Mouse (Mus musculus) right cerebral cortex, postnatal 4 days (tissue): Measurements from ENCODE around the gene Rab5c.
A peak's percentile ranks its signal among the peaks of the same experiment; 100 is the strongest.

Experiments used
- DNase-seq: peaks from one replicate; pipeline ENCODE4 v3.0.0-alpha.2; 2022

Rab5c gene

DNA sequence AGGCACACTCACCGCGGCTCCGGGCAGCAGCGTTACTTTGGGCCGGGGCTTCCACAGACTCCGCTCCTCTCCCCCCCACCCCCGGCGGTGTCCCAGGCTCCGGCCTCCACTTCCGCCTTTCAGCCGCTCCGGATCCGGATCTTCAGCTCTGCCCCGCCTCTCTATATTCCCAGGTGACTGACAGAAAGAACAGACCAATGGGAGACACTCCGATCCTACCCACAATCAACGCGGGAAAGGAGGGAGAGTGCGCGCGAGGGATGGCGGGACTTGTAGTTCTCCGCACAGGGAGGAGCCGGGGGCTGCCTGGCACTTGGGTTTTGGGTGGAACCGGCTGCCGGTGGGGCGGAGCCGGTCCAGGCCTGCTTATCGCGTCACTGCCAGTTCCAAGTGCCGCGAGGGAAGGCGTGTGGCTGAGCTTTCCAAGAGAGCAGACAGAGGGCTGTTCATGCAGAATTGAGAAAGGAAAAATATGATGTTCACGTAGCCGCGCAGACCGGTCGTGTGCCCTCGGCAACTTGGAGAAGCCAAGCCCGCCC, at the start of gene Rab5c:
TSS of gene Rab5c (minus strand) at position 150 of the 539 bp plus-strand sequence.
- DNase-seq: peak; percentile 96

DNA sequence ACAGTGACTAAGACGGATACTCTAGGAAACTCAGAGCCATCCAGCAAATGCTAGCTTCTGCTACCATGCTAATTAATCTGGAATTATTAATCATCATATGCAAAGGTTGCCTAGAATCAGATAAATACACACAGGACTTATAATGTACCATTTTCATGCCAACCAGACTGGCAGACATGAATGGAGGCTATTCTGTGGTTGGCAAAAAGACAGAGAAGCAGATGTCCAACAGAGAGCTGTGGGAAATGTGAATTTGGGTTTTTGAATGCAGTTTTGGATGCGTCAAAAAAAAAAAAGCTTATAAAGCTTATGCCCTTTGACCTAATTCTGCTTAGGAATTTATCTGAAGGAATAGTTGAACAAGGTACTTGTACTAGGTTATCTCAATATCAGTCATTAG, 47.8 kb upstream of the Rab5c start:
- no peak for DNase-seq

DNA sequence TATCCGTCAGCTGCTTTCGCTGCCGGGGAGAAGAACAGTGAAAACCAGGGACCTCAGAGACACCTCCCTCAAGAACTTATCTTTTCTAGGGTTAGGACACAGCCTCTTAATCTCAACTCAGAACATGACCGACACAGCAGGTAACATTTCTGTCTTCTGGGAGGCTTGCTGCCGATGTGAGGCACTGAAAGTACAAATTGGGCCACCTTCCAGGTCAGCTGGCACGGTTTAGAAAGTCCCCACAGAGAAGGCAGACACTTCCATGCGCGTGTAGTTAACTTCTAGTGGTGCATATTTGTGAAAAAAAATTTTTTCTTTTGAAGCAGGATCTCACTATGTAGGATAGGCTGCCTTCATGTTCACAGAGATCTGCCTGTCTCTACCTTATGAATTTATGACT, 46.3 kb upstream of the Rab5c start:
- no peak for DNase-seq

DNA sequence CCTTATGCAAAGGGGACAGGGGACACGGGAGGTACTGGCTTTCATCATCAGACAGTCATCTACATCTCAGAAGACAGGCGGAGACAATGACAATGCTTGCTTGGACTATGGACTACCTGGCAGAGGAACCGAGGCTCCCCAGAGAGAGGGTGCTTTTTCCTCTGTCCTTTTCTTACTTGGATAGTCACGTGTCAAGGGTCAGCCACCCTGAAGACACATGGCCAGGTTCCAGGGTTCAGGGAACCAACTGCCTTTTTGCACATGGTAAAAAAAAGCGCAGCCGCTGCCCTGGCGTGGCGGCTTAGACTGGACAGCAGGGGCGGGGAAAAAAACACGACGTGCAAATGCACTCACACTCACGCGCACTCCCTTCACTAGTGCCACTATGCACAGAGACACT, 44.6 kb upstream of the Rab5c start:
- DNase-seq: no peak

DNA sequence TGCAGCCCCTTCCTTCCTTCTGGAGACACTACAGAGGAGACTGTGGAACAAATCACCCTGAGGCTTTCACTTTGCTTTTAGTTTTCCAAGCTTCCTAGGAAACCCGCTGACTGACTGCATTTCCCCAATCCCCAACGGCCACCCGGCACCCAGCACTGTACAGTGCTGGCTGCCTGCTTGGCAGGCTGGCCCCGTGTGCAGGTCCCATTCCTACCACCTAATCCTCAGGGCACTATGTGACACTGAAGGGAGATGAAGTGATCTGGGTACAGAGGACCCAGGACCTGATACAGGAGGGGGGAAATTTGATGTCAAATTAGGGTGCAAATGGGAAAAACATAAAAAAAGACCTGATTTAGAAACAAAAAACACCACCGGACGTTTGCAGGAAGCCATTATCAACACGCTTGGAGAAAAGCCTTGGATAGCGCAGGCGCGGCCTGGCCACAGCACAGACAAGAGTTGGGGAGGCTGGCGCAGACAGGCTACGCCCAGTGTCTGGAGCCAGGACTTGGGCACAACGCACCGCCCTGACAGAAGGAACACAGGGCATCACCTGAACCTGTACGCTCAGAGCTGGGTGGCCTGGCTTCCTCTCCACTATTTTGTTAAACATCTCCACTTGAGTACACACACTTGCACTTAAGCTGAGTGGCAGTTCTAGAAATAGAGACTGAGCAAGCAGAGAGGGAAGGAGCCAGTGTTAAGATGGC, 43.9 kb upstream of the Rab5c start:
- no peak for DNase-seq

DNA sequence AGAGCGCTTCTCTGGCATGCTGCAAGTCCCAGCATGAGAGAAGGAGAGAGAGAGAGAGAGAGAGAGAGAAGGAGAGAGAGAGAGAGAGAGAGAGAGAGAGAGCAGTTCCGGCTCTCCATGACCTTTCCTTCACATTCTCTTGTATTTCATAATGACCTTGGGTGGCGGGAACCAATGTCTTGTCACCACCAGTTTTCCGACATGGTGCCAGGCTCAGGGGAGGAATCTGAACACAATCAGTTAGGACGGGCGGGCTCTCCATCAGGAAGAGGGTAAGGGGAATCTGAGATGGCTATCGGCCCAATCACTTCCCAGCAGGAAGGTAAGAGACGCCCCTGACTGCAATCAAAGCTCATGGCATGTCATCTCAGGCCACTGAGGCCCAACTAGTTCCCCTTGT, 42.2 kb upstream of the Rab5c start:
- DNase-seq: no peak

DNA sequence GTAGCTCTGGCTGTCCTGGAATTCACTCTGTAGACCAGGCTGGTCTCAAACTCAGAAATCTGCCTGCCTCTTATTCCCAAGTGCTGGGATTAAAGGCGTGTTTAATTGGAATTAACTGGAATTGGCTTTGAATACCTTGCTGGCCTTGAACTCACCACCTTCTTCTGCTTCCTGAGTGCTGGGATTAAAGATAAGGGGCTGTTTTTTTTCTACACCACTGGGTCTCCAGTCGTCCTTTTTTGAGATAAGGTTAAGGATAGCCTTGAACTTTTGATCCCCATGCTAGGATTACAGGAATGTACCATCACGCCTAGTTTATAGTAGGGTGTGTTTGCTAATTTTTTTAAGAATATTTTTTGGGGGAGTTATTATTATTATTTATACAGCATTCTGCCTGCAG, 40.1 kb upstream of the Rab5c start:
- DNase-seq: no peak

DNA sequence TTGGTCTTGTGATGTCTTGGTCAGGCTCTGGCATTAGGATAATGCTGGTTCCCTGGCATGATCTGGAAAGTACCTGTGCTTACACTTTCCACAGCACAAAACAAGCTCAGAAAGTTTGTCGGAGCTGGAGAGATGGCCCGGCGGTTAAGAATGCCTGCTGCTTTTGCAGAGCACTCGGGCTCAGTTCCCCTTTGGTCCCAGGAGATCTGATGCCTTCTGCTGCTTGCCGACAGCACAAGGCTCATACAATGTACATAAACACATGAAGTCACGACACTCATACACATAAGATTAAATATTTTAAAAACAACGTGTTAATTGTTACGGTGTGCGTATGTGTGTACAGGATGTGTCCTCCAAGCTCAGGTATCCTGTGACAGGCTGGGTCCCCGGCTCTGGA, 37.9 kb upstream of the Rab5c start:
- no peak for DNase-seq

DNA sequence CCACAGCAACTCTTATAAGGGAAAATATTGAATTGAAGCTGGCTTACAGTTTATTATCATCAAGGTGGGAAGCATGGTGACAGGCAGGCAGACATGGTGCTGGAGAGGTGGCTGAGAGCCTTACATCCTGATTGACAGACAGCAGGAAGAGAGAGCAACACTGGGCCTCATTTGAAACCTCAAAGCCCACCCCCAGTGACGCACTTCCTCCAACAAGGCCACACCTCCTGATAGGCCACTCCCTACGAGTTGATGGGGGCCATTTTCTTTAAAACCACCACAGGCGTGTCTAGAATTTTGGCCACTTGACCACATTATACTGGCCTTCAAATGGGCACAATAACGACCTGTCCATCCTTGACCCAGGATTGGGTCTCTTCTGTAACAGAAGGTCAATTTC, 36.2 kb upstream of the Rab5c start:
- DNase-seq: no peak

DNA sequence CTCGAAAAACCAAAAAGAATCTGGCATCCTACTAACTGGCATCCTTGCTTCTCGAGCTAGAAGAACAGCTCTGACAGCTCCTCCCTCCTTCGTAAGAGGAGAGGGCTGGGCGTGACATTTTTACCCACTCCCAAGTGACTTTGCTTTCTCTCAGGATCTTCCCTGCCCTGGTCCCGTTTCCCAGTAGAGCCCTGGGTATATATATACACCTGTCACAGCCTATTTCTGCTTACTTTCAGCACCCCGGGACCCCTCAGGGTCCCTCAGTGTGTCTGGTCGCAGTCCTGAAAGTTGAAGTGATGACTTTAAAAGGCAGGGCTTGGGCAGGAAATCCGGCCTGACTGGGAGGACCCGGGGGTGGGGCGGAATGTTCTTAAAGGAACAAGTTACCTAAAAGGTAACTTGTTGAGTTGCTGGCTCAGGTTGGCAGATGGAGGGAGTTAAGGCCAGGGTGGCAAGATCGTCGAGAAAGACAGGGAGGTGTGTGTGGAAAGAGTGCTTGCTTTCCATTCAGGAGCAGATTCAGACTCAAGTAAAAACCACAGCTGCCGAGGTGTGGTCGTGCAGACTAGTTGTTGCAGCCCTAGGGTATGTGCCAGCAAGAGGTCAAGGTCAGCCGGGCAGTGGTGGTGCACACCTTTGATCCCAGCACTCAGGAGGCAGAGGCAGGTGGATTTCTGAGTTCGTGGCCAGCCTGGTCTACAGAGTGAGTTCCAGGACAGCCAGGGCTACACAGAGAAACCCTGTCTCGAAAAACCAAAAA, 32.8 kb upstream of the Rab5c start, which contains the start of gene Ghdc:
TSS of gene Ghdc (minus strand) at position 312 of the 763 bp plus-strand sequence.
- DNase-seq: peak; percentile 65

DNA sequence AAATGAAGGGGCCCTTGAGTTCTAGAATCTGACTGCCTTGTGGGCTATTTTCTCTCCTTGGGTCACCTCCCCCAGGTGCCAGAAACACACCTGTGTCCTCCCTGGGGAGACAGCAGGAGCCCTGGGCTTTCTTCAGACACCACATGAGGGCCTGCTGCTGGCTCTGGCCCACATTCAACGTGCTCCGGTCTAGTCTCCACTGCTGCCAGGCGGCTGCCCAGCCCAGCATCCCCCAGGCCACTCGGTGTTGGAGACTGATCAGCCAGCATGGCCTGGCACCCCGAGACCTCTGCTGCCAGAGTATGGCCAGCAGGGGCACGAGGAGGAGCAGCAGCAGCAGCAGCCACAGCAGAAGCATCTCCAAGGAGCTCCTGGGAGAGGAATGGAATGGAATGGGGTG, 32.0 kb upstream of the Rab5c start:
- no peak for DNase-seq

DNA sequence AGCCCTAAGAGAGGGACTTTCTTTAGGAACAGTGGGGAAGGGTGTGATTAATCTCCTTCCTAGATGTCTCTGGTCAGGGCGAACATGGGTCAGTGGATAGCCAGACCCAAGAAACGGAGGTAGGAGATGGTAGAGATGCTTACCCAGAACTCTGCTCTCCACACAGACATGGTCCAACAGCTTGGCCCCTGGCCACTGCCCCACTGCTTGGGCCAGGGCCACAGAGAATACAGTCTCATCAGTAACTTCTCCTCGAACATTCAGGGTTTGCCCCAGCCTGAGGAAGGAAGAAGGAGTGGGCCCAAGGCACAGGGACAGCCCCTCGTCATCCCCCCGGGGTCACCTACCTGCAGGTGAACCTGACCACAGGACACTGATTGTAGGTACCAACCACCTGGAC, 29.9 kb upstream of the Rab5c start:
- no peak for DNase-seq

DNA sequence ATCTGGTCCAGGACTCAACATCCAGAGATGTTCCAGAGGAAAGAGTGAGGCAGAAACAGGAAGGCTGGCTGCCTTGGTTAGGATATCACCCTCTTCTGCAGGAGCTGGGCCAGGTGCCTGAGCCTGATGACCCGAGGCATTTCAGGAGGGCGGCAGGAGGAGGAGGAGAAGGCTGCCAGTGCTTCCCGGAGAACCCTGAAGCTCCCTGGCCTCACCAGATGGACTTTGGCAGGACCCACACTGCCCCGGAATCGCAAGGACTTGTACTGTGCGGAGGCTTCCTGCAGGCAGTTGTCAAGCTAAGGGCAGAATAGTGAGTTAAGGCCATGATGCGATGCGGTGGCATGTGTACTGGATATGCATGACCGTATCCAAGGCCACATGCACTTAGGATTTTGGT, 28.7 kb upstream of the Rab5c start:
- no peak for DNase-seq

DNA sequence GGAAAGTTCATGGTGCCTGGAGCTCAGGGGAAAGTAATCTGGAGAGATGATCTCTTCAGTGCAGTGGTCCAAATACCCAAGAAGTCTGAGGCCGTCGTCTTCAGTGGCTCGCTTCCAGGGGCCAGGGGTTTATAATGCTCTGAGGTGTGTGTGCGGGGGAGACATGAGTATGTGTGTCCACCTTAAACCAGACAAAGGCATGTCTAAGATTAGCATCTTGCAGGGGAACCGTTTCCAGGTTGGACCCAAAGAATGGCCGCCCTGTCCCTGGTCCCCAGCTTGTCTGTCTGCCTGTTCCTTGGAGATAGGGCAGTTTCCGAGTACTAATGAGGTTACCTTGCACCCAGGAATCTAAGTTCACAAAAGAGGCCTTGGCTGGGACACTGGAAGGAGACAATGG, 24.8 kb upstream of the Rab5c start, which contains the start of gene Hcrt:
TSS of gene Hcrt (minus strand) at position 101 of the 400 bp plus-strand sequence.
- DNase-seq: no peak

DNA sequence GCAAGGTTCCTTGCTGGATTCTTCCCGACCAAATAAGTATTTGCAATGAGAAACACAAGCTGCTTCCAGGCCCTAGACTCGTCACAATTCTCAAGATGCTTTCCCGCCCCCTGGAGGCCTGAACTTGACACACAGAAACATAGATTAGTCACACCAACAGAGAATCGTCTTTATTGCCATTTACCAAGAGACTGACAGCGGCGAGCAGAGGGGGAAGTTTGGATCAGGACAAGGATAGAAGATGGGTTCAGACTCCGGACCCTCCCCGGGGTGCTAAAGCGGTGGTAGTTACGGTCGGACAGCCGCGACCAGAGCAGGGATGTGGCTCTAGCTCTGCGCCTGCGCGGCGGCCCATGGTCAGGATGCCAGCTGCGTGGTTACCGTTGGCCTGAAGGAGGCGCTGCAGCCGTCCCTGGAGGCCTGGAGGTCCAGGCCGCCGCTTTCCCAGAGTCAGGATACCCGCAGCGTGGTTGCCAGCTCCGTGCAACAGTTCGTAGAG, 23.6 kb upstream of the Rab5c start:
- DNase-seq: peak; percentile 89

DNA sequence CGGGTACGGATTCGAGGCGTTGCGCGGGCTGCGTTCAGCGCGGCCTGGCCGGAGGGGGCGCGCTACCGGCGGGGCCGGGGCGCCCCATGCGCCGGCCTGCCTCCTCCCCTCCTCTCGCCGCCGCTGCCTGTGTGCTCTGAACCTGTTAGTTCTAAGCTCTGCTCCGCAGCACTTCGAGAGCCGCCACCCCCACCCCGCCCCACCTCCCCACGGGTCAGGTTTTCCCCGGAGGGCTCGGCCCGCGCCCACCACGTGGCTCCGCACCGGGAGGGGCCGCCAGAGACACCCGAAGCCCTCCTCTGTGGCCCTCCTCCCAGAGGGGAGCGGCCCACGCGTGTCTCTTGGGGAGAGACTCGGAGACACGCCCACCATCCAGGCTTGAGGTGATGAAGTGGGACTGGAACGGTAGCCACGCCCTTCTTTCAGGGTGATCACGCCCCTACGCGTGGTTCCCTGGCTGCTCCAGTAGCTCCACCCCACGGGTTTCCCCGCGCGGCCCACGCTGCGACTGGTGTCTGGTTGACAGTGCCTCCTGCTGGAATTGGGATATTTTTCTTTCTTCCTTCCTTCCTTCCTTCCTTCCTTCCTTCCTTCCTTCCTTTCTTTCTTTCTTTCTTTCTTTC, 21.7 kb upstream of the Rab5c start, which contains the start of gene Kcnh4:
TSS of gene Kcnh4 (minus strand) at position 332 of the 623 bp plus-strand sequence.
- DNase-seq: peak; percentile 77

DNA sequence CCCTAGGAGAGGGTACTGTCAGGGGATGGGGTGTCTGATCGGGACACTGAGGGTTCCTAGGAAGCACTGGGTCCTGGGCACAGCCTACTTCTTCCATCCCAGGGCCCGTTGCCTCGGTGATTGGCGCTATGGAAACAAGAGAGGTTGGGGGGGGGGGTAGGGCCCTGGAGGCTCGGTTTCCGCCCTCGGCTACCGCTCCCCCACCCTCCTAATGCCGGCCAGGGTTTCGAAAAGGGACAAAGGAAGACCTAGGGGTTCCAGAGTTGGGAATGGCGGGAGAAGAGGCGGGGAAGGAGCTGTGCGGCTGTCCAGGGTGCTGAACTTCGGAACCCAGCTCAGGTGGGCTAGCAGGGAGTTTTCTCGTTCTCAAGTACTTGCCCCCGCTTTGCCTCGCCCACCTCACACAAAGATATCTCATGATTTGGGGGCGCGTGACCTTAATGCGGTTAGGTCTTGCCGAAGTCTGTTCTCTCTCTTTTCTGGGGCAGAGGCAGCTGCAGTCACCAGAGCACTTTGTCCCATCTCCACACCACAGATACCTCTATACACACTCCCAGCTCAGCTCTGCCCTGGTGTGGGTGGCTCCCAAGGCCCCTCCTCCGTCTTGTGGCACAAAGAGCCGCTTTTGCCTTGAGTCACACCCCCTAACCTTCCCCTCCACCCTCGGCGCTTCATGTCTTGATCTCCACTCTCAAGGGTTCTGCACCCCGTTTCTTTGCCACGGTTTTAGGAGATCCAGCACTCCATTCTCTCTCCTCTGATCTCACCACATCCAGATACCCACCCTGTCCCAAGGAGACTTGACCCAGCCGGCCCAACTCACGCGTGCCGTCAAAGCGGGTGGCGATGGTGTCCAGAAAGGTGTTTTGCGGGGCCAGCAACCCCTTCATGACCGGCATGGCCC, 20.9 kb upstream of the Rab5c start:
- DNase-seq: peak; percentile 48

DNA sequence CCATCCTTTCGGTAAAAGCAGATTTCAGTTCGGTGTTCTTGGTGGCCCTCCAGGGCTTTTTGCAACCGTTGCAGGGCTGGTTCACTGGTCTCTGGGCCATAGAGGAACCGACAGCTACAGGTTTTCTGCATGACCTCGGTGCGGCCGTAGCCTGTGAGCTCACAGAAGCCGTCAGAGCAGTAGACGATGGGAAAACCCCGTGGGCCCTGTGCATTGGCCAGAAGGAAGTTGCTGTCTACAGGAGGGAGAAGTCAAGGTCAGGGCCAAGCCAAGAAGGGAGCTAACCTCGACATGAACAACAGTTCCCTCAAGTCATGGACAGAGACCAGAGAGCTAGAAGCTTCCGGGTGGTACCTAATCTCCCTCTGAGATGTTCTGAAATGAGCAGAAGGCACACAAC, 19.6 kb upstream of the Rab5c start:
- DNase-seq: no peak

DNA sequence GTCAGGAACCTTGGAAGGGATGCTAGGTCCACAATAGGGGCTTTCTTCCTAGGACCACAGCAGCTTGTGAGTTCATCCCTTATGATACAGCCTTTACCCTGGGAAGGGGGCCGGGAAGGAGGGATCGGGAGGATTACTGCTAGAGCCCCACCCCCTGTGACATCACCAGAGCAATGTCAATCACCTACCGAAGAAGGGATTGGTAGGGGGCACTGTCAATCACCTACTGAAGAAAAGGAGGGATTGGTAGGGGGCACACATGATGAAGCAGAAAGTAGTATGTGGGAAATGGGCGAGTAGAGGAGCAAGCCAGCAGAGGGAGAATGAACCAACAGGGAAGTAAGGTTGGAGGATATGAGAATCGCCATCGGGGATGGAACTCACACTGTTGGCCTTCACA, 18.5 kb upstream of the Rab5c start:
- no peak for DNase-seq

DNA sequence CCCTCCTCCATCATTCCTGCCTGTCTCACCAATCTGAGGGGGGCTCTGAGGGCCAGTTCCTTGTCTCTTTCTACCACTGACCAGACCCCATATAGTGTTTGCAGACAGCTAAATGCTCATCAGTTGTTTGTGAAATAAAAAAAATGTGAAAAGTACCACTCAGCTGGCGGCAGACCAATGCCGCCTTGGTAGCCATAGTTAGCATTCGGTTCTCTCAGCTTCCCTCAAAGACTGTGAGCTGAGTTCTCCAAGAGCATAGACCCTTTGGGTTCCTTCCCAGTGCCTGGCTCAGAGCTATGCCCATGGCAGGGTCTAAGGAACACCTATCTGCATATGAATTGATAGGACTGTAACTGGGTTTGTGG, 16.7 kb upstream of the Rab5c start:
- no peak for DNase-seq

DNA sequence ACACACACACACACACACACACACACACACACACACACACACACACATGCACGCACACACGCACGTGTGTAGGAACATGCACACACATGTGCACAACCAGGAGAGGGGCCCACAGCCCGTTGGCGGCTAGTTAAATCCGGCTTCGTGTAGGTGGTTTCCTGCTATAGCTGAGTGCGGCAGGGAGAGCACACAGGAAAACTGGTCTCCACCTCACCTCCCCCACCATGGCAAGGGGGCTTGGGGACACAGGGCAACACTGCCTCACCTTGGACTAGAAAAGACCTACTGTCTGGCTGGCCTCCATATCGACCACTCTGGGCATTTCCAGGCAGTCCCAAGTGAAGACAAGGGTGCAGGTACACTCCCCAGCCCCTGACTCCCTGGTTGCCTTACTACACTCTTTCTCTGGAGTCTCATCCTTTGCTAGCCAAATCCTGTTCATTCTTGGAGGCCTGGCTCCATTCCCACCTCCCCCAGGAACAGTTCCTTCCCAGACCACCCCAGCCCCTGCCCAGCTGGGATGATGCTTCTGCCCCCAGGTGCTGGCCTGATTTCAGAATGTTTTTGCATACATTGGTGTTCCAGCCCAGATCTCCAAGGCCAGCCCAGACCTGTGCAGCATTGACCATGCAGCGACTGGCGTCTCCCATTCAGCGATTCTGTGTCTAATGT, 16.1 kb upstream of the Rab5c start:
- no peak for DNase-seq

DNA sequence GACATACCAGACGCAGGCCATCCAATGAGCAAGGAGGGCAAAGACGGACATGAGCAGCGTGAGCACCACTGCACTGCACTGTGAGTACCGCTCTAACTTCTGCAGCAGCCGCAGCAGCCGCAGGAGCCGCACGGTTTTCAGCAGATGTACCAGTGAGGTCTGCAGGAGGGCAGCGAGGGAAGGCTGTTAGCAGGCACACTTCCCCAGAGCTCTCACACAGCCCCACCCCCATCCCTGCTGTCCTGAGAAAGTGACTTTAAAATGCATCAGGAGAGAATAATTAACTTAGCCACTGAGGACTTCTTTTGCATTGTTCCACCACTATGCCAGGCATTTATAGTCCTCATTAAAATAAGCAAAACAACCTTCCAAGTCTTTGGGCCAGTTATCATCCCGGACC, 14.3 kb upstream of the Rab5c start:
- DNase-seq: no peak
